Mouse (Mus musculus): ENCODE measurements at regions not wholly inside any gene's neighbourhood (a gene's known extent, or its start where the extent isn't known, plus 50 kb on each side); places are given as distances from the start of the nearest gene placed in this dataset.

DNA sequence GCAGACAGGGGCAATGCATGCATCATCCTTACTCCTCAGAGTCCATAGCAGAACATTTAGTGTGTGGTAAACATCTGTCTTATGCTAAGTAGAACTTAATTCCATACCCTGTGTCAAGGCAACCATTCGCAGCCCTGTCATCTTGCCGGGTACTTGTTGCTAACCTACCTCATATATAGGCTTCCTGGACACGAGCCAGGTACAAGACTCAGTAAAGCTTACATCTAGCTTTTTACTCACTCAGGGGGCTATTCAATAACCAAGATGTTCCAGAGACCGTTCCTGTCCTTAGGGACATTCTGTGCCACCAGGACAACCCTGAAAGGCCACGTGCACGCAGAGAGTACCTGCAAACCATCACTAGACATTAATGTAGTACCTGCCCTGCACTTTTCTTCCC, 74.8 kb upstream of the Srd5a3 start:
- TF ChIP-seq CTCF (IDR thresholded peaks at IDR 0.05; ENCODE audit: low read depth, low read length) = no peak
- no peak for TF ChIP-seq POLR2A (IDR thresholded peaks at IDR 0.05; ENCODE audit: borderline replicate concordance, low read depth, low read length)

Measured in bone marrow macrophage, adult 2 months (primary cell).